Mouse (Mus musculus) lung, adult 2 months (tissue): ENCODE results near the gene Gpc2.

Experiments
- CTCF ChIP-seq: fragments of 200-500 bp; IDR thresholded peaks from 2 replicates; pipeline ENCODE4 v1.5.1; 2011; ENCODE audit warnings: mild to moderate bottlenecking, low read length, control low read depth; ENCODE audit not compliant: insufficient read depth
- POLR2A ChIP-seq: fragments of 200-500 bp; IDR thresholded peaks from 2 replicates; pipeline ENCODE4 v1.6.1; 2011; ENCODE audit warnings: low read depth, mild to moderate bottlenecking, control low read depth, low read length, borderline replicate concordance; ENCODE audit errors: extremely low read depth

- no peak for TF ChIP-seq POLR2A
- no peak for TF ChIP-seq CTCF
Observed at GRCm38 (mm10) chr5:138272409-138272923, 7.3 kb downstream of the Gpc2 start, which contains the start of gene Gal3st4.
